Mouse (Mus musculus) neural tube, embryonic 14.5 days (tissue): ENCODE results near the gene Rbms3. TPM values are rescaled to one million over a fixed set of nuclear protein-coding genes. Genes with fewer than 3 reads are reported as not detected.

Source experiments
- ATAC-seq: fragments of 200-750 bp; cut with Nextera tagmentation; 2 replicates; pipeline ENCODE4 v1.8.0; 2017; ENCODE audit warnings: low read depth, mild to moderate bottlenecking, moderate TSS enrichment, moderate library complexity
- H3K27ac ChIP-seq: fragments of 300-500 bp; sonication (generic); 2 replicates; pipeline ENCODE4 v1.5.1; 2014; ENCODE audit warnings: low read depth, mild to moderate bottlenecking, control low read depth, low read length, moderate library complexity, mixed read lengths
- H3K27me3 ChIP-seq: fragments of 300-500 bp; sonication (generic); 2 replicates; pipeline ENCODE4 v1.6.1; 2014; ENCODE audit warnings: low read length; ENCODE audit not compliant: control insufficient read depth, insufficient read depth
- H3K36me3 ChIP-seq: fragments of 300-500 bp; sonication (generic); 2 replicates; pipeline ENCODE4 v1.6.1; 2014; ENCODE audit warnings: low read length, mixed read lengths; ENCODE audit not compliant: control insufficient read depth, insufficient read depth
- H3K4me1 ChIP-seq: fragments of 300-500 bp; sonication (generic); 2 replicates; pipeline ENCODE4 v1.6.1; 2014; ENCODE audit warnings: low read length; ENCODE audit not compliant: control insufficient read depth, insufficient read depth
- H3K4me2 ChIP-seq: fragments of 300-500 bp; sonication (generic); 2 replicates; pipeline ENCODE4 v1.6.1; 2014; ENCODE audit warnings: mild to moderate bottlenecking, low read depth, low read length, control low read depth
- H3K4me3 ChIP-seq: fragments of 300-500 bp; sonication (generic); 2 replicates; pipeline ENCODE4 v1.5.1; 2014; ENCODE audit warnings: low read depth, low read length, control low read depth, mixed read lengths
- H3K9ac ChIP-seq: fragments of 300-500 bp; sonication (generic); replicated peaks from 2 replicates; pipeline ENCODE4 v1.6.1; 2014; ENCODE audit warnings: low read depth, mild to moderate bottlenecking, control low read depth, low read length, mixed read lengths
- H3K9me3 ChIP-seq: fragments of 300-500 bp; sonication (generic); 2 replicates; pipeline ENCODE4 v1.6.1; 2016; ENCODE audit warnings: low read length; ENCODE audit not compliant: control insufficient read depth
- WGBS: fragments of 180-500 bp; shearing (Covaris S2); extraction: QIAGEN DNeasy Blood & Tissue Kit; methylation state at CpG from one replicate; pipeline ENCODE4 v1.1.7; 2014; 5-methylcytosine and 5-hydroxymethylcytosine counted together
- polyA plus RNA-seq: library from polyadenylated mRNA; unstranded; fragments of >200 nt; fragmentation: Nextera tagmentation; extraction: Ambion mirVana; gene quantifications from 2 replicates; pipeline ENCODE4 v1.2.1, GENCODE M21; 2014

The Rbms3 gene
- polyA plus RNA-seq, 1 experiment from 2014 or later: 79.5 TPM

- WGBS: 92% methylated on average over 5 of the region's 5 CpGs
- H3K9ac ChIP-seq: no peak overlapping the region
- no peak overlapping the region for H3K4me3 ChIP-seq
- H3K27ac ChIP-seq: no peak overlapping the region
- no peak for ATAC-seq
- no peaks in the 10 kb centered on the region for H3K4me1 ChIP-seq
- no peaks in the 10 kb centered on the region for H3K36me3 ChIP-seq
- no peak overlapping the region for H3K4me2 ChIP-seq
- no peaks in the 10 kb centered on the region for H3K9me3 ChIP-seq
- H3K27me3 ChIP-seq: no peaks in the 10 kb centered on the region
Observed at GRCm38 (mm10) chr9:117330681-117331080, 299.0 kb downstream of the Rbms3 start.

- Histone ChIP-seq H3K4me3 (no peak overlapping the region), H3K4me2 (no peak overlapping the region), H3K9me3 (no peaks in the 10 kb centered on the region), H3K27ac (no peak overlapping the region), H3K27me3 (no peaks in the 10 kb centered on the region), H3K9ac (no peak overlapping the region), H3K4me1 (no peaks in the 10 kb centered on the region), H3K36me3 (no peaks in the 10 kb centered on the region)
- 88% methylated on average over 3 of the region's 3 CpGs for WGBS
- ATAC-seq: no peak
Observed at GRCm38 (mm10) chr9:117319271-117319670, 310.4 kb downstream of the Rbms3 start.

- H3K36me3 ChIP-seq: no peaks in the 10 kb centered on the region
- H3K9me3 ChIP-seq: no peaks in the 10 kb centered on the region
- H3K9ac ChIP-seq: no peak overlapping the region
- H3K4me2 ChIP-seq: no peak overlapping the region
- H3K4me3 ChIP-seq: no peak overlapping the region
- no peaks in the 10 kb centered on the region for H3K4me1 ChIP-seq
- ATAC-seq: no peak
- no peak overlapping the region for H3K27ac ChIP-seq
- 66% methylated on average over 4 of the region's 4 CpGs for WGBS
- H3K27me3 ChIP-seq: no peaks in the 10 kb centered on the region
Observed at GRCm38 (mm10) chr9:117318461-117318860, 311.3 kb downstream of the Rbms3 start.

DNA sequence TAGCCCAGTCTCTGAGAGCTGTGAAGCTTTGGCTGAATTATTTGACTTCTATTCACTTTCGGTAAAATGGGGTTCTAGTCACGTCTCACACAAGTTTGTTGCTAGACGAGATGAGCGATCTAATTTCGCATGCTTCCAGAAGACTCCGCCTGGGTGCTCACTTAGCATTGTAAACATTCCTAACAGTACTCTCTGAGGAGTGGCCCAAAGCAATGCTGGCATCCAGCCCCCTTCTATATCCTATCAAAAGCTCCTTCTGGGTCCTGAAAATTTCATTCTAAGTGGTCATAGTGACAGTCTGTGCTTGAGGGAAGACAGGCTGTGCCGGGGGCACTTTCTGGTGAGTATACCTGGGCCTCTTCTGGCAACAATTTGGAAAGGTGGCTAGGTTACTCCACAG is 312.5 kb downstream of the Rbms3 start:
- H3K4me2 ChIP-seq: no peak overlapping the region
- H3K27ac ChIP-seq: no peak overlapping the region
- no peak overlapping the region for H3K4me3 ChIP-seq
- no peaks in the 10 kb centered on the region for H3K9me3 ChIP-seq
- H3K4me1 ChIP-seq: no peaks in the 10 kb centered on the region
- WGBS: 94% methylated on average over 7 of the region's 7 CpGs
- no peaks in the 10 kb centered on the region for H3K27me3 ChIP-seq
- H3K36me3 ChIP-seq: no peaks in the 10 kb centered on the region
- ATAC-seq: no peak
- no peak overlapping the region for H3K9ac ChIP-seq

DNA sequence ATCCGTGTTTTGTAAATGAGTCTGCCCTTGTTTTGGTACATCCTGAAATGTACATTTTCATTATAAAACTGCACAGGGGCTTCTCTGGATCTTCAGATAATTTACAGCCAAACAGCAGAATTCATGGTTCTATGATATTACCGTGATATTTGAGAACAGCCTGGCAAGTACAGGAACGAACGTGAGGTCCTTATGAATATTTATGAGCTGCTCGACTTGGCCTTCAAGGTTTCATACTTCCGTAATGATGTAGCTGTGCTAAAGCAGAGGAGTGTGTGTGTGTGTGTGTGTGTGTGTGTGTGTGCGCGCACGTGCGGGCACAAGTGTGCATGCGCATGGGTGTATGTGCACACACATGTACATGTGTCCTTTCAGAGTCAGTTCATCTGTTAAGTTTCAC is 316.1 kb downstream of the Rbms3 start:
- no peak overlapping the region for H3K4me2 ChIP-seq
- no peaks in the 10 kb centered on the region for H3K36me3 ChIP-seq
- no peak overlapping the region for H3K4me3 ChIP-seq
- H3K9ac ChIP-seq: no peak overlapping the region
- ATAC-seq: no peak
- no peaks in the 10 kb centered on the region for H3K4me1 ChIP-seq
- WGBS: 69% methylated on average over 11 of the region's 11 CpGs
- no peak overlapping the region for H3K27ac ChIP-seq
- H3K27me3 ChIP-seq: no peaks in the 10 kb centered on the region
- no peaks in the 10 kb centered on the region for H3K9me3 ChIP-seq

GRCm38 (mm10) chr9:117309809-117310208 is 319.9 kb downstream of the Rbms3 start:
- no peaks in the 10 kb centered on the region for H3K36me3 ChIP-seq
- H3K27ac ChIP-seq: no peak overlapping the region
- ATAC-seq: no peak

DNA sequence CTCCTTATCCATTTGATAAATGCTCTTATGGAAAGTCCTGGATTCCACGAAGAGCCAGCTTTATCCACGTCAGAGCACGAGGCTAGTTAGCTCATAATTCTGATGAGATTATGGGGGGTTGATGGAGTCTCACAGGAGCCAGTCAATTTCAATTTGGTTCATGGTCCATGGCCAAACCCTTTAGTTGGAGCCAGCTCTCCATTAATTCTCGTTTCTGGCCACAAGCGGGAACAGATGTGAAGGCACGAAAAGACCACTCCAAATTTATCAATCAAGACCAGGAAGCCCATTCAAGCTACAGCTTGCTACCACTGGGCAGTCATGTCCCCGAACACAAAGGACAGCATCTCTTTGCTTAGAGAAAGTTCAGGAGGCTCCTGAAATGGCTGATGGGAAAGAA is 330.7 kb downstream of the Rbms3 start:
- no peak for ATAC-seq
- Histone ChIP-seq H3K36me3 (no peaks in the 10 kb centered on the region), H3K4me1 (no peaks in the 10 kb centered on the region), H3K4me3 (no peak overlapping the region), H3K27ac (no peak overlapping the region), H3K4me2 (no peak overlapping the region), H3K9ac (no peak overlapping the region), H3K9me3 (no peaks in the 10 kb centered on the region), H3K27me3 (no peaks in the 10 kb centered on the region)
- WGBS: 55% methylated on average over 7 of the region's 7 CpGs

More at GRCm38 (mm10) chr9:117309809-117310208, 319.9 kb downstream of the Rbms3 start:
- Histone ChIP-seq H3K4me1 (no peaks in the 10 kb centered on the region), H3K9ac (no peak overlapping the region), H3K4me2 (no peak overlapping the region), H3K4me3 (no peak overlapping the region), H3K27me3 (no peaks in the 10 kb centered on the region), H3K9me3 (no peaks in the 10 kb centered on the region)

GRCm38 (mm10) chr9:117297662-117298531 is 331.8 kb downstream of the Rbms3 start:
- no peaks in the 10 kb centered on the region for H3K36me3 ChIP-seq
- no peaks in the 10 kb centered on the region for H3K27me3 ChIP-seq
- H3K4me3 ChIP-seq: no peak overlapping the region
- H3K4me1 ChIP-seq: no peaks in the 10 kb centered on the region
- no peak overlapping the region for H3K9ac ChIP-seq
- WGBS: 45% methylated on average over 15 of the region's 15 CpGs
- no peak for ATAC-seq
- H3K27ac ChIP-seq: no peak overlapping the region
- H3K9me3 ChIP-seq: no peaks in the 10 kb centered on the region
- no peak overlapping the region for H3K4me2 ChIP-seq

DNA sequence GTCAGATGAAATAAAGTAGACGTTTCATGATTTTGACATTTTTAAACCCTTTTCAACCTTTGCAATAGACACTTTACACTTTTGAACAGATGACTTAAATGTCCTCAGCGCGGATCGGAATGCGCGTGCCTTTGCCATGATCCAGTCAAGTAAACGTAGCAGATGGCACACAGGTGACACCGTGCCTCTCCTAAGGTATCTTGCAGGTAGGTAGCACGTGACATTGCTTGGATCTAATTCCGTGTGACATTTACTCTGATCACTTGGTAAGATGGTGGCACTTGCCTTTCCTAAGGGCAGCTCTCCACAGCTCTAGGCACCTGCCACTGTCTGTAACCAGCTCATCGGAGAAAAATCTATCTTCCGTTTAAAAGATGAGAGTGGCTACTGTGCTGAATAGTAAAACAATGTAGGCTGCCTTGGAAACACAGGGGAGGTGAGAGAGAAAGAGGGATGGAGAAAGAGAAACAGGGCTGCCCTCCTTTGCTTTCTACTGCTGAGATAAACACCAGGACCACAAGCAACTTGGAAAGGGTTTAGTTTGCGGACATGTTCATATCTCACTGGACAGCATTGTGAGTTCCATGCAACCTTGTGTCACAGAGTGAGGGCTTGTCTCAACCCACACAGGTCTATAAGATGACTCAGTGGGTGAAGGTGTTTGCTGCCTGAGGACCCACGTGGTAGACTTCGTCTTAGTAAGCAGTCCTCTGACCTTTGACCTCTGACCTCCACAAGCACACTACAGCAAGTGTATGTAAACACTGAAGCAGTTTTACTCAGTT is 338.5 kb downstream of the Rbms3 start:
- 81% methylated on average over 15 of the region's 15 CpGs for WGBS
- Histone ChIP-seq H3K4me1 (no peaks in the 10 kb centered on the region), H3K4me3 (no peak overlapping the region), H3K27me3 (no peaks in the 10 kb centered on the region), H3K27ac (no peak overlapping the region), H3K9ac (no peak overlapping the region), H3K9me3 (no peaks in the 10 kb centered on the region), H3K36me3 (no peaks in the 10 kb centered on the region), H3K4me2 (no peak overlapping the region)
- ATAC-seq: no peak
